Mouse (Mus musculus) bone marrow macrophage, adult 2 months (primary cell): ENCODE data around the gene Nelfcd.

ENCODE experiments used
- CTCF ChIP-seq: IDR thresholded peaks from 2 replicates; pipeline ENCODE4 v1.5.1; 2012; ENCODE audit warnings: low read depth, mild to moderate bottlenecking, low read length, moderate library complexity
- POLR2A ChIP-seq: IDR thresholded peaks from 2 replicates; pipeline ENCODE4 v1.6.1; 2012; ENCODE audit warnings: mild to moderate bottlenecking, low read depth, low read length, borderline replicate concordance

DNA sequence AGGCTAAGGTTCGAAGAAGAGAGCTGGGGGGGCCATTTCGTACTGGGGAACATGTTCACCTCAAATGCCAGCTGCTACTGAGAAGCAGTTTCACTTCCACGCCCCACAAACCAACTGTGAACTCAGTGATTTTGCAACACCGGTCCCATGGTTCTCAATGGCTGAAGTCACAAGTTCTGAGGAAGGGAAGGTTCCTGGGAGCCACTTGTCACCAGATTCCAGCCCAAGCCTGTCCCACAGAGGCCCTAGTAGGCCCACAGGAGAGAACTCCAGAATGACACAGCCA lies 22.0 kb downstream of the Nelfcd start:
- TF ChIP-seq CTCF = no peak
- TF ChIP-seq POLR2A = no peak; the same call in 1 of the 2 replicates
